Mouse (Mus musculus) ES-CJ7 (cell line): ENCODE data around the gene Celf2.

Source experiments
- DNase-seq: peaks from one replicate; pipeline ENCODE4 v3.0.0; 2011; ENCODE audit warnings: low read depth, low spot score

The Celf2 gene

DNA sequence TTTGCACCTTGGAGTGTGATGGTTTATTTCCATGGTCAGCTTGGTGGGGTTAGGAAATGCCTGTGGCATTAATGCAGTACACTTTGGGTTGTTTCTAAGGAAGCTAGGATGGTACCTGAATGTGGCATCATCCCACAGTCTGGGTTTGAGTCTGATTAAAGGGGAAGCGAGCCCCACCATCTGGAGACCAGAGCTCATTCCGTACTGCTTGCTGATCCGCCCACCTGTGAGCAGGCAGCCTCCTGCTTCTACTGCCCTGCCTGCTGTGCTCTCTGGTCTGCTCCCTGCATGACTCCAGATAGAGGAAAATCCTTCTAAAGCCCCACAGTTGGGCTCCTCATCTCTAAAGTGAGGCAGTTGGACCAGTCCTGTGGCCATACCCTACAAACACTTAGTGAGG, 1002.3 kb downstream of the Celf2 start:
- no peak for DNase-seq

DNA sequence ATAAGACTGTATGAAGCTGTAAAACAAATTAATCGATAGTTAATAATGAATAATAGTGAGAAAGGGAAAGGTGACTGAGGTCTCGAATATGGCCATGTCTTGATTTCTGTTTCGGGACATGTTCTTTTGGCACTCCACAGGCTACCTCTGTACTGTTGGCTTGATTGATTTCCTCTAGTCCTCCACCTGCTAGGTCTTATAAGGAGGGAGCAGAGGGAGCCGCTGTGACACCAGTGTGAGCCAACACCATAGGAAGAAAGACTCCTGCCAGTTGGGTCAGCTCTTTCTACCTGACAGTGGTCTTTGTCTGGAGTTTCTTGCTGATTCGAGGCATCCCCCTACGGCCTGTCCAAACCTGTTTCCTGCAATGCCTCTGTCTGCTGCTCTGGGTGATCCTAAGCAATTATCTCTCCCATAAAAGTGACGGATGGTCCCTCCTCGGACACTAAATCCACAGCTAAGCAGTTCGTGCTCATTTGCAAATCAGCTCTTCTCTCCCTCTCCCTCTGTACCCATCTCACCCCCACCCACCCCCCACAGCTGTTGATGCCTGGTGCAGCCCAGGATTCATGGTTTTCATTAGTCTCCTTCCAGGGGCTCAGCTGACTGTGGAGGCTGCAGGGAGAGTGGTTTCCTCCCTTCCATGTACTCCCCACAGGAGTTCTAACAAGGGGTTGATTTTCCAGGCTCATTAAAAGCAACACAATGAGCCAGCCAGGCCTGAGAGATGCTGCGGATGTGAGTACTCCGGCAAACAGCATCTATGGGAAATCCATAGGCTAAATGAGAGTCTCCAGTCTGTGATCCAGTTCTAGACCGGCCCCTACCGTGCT, 1003.2 kb downstream of the Celf2 start:
- no peak for DNase-seq

DNA sequence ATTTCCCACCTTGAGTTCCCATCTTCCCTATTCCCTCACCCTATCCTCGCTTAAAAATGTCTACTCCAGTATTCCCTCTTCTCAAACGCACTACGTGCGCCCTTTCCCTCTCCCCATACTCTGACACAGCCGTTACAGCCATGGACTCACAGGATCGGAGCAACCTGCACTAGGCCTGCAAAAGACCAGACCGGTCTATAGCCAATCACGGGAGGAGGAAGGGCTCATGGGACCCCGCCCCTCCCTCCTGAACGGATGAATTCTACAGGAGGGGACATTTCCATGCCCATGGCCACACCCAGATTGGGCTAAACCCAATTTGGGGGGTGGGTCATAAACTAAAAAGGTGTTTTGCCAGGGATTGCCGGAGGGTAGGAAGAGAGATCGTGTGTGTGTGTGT, 1003.8 kb downstream of the Celf2 start:
- no peak for DNase-seq

DNA sequence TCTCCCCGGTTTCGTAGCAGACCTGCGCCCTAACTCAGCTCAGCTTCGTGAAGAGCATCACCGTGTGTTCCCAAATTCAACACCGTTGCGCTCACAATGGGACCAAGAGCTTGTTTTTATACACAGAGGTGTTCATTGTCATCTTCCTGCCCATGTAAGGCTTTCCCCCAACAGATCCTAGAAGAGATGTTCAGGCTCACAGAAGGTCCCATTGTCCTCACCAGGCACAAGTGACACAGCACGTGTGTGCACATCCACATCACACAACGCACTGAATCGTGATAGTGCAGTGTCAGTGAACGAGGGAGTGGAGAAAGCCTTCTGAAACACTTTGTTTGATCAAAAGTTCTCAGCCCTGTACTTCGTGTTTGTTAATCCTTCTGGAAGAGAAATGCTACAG, 1011.3 kb downstream of the Celf2 start:
- no peak for DNase-seq

DNA sequence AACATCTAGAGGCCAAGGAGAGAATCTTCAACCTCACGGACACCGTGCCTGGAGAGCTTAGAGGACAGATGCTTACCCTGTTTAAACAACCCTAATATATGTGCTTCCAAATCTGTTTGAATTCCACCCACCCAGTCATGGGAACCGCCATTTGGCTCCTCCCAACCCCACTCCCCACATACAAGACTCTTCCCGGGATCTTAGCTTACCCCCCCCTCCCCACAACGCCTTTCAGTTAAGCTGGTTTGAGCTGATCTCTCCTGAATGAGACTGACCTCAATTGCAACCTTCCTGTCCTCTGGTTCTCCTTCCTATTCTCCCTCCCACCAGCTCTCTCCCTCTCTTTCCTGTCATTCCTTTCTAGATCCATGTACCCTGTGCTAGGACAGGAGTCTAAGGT, 1011.7 kb downstream of the Celf2 start:
- no peak for DNase-seq

DNA sequence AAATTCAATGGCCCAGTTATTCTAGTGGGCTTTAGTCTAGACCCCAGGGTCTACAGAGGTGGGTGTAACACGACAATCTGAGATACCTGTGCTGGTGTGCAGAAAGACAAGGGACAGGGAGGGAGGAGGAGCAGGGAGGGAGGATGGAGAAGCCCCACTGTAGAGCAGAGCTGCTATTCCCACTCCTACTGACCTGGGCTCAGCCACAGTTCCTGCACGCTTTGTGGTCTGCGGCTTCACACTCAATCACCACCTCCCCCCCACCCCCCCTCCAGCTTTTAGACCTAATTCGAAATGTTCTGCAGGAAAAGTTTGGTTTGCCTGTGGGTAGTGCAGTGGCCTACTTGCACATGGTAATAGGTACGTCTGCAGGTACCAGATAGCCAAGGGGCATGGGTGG, 1015.5 kb downstream of the Celf2 start:
- no peak for DNase-seq

DNA sequence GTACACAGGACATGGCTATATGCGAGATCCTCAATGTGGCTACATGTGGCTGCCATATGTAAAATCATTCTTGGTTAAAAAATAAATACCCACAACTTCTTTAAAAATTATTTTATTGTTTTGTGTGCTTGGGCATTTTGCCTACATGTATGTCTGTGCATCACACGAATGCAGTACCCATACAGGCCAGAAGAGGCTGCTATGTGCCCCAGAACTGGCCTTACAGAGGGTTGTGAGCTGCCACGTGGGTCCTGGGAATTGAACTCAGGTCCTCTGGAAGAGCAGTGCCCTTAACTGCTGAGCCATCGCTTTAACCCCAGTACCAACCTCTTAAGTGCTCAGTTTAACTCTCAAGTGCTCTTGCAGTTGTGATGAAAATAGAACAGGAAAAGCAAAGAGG, 1018.5 kb downstream of the Celf2 start:
- peak; percentile 16 for DNase-seq

DNA sequence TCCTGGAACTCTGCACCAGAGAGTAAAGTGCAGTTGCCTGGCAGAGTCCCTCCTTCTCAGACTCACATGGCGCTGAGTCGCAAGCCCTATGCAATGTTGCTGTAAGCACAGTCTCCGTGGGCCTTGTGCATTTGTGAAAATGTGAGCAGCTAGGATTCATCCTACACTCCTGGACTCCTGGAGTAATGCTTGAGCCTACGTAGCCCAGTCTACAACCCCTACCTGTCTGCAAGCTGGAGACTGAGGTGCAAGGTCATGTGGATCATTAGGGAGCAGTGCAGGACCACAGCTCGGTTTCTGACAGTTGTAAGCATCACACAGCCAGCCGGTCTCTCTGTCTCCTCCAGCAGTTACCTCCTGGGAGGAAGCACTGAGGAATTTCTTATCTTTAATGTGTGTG, 1019.3 kb downstream of the Celf2 start:
- DNase-seq, result no peak
